Mouse (Mus musculus): ENCODE data around the gene Zfp850. TPM values are rescaled to one million over a fixed set of nuclear protein-coding genes. Genes with fewer than 3 reads are reported as not detected.
"Not testable (repeated sequence)": the region's sequence is repeated elsewhere in the genome, so short reads cannot be mapped to it uniquely, and the experiment has no call there.

Gene Zfp850
- polyA plus RNA-seq, 1 experiment from 2014 or later, result 6.6 TPM

- H3K27ac ChIP-seq; H3K9me3 ChIP-seq; H3K4me3 ChIP-seq; H3K9ac ChIP-seq; H3K36me3 ChIP-seq; H3K4me2 ChIP-seq (replicated peaks); ATAC-seq (ENCODE audit: insufficient number of reproducible peaks, insufficient read depth, low FRiP score, low TSS enrichment); H3K4me1 ChIP-seq; H3K27me3 ChIP-seq: not testable (repeated sequence)
- WGBS, result 90% methylated on average over 13 of the region's 13 CpGs
These were observed 64.5 kb downstream of the Zfp850 start for GRCm38 (mm10) chr7:27949451-27949850.

GRCm38 (mm10) chr7:27941869-27942268 is 72.0 kb downstream of the Zfp850 start:
- WGBS, result 40% methylated on average over 6 of the region's 7 CpGs
- not testable (repeated sequence) for H3K4me3 ChIP-seq; H3K27ac ChIP-seq; H3K27me3 ChIP-seq; H3K4me1 ChIP-seq; H3K4me2 ChIP-seq (replicated peaks); H3K9me3 ChIP-seq; H3K36me3 ChIP-seq; ATAC-seq (ENCODE audit: insufficient number of reproducible peaks, insufficient read depth, low FRiP score, low TSS enrichment); H3K9ac ChIP-seq

Other genes starting within 250 kb of the Zfp850 start
- gene Zfp626, start 206.9 kb downstream of the Zfp850 start, polyA plus RNA-seq (2016; fragmentation: Nextera tagmentation; extraction: Ambion mirVana), result 2.2 and 3.1 TPM in 2 replicates
- 9.4 and 10.5 TPM in 2 replicates for gene Zfp59, start 175.5 kb downstream of the Zfp850 start, polyA plus RNA-seq (2016; fragmentation: Nextera tagmentation; extraction: Ambion mirVana)
- gene Zfp607a, start 156.6 kb downstream of the Zfp850 start, polyA plus RNA-seq (2016; fragmentation: Nextera tagmentation; extraction: Ambion mirVana), result 3.9 and 4.5 TPM in 2 replicates
- gene Zfp974, start 84.7 kb downstream of the Zfp850 start, polyA plus RNA-seq (2016; fragmentation: Nextera tagmentation; extraction: Ambion mirVana), result 11.4 and 12.3 TPM in 2 replicates
- gene Zfp780b, start 34.9 kb downstream of the Zfp850 start, polyA plus RNA-seq (2016; fragmentation: Nextera tagmentation; extraction: Ambion mirVana), result 23.4 and 24.8 TPM in 2 replicates
- 347 and 354 TPM in 2 replicates for gene Psmc4, start 36.0 kb upstream of the Zfp850 start, polyA plus RNA-seq (2016; fragmentation: Nextera tagmentation; extraction: Ambion mirVana)
- gene Fcgbp, start 57.1 kb upstream of the Zfp850 start, polyA plus RNA-seq (2016; fragmentation: Nextera tagmentation; extraction: Ambion mirVana), result 0.40 and 0.73 TPM in 2 replicates
- 0.04 TPM in 2 replicates for gene 9530053A07Rik, start 115.4 kb upstream of the Zfp850 start, polyA plus RNA-seq (2016; fragmentation: Nextera tagmentation; extraction: Ambion mirVana)
- gene Fbl, start 155.6 kb upstream of the Zfp850 start, polyA plus RNA-seq (2016; fragmentation: Nextera tagmentation; extraction: Ambion mirVana), result 155 TPM in 2 replicates
- gene Dyrk1b, start 165.4 kb upstream of the Zfp850 start, polyA plus RNA-seq (2016; fragmentation: Nextera tagmentation; extraction: Ambion mirVana), result 18.3 and 19.8 TPM in 2 replicates

Data from embryonic facial prominence, embryonic 12.5 days (tissue).